Mouse (Mus musculus) neural tube, embryonic 12.5 days (tissue): Measurements from ENCODE around the gene Ifnar2. TPM values are rescaled to one million over a fixed set of nuclear protein-coding genes. Genes with fewer than 3 reads are reported as not detected.
"Not testable (repeated sequence)": the region's sequence is repeated elsewhere in the genome, so short reads cannot be mapped to it uniquely, and the experiment has no call there.

ENCODE experiments used
- ATAC-seq: fragments of 200-750 bp; cut with Nextera tagmentation; 2 replicates; pipeline ENCODE4 v1.8.0; 2017; ENCODE audit warnings: low read depth, mild to moderate bottlenecking, moderate TSS enrichment, moderate library complexity; ENCODE audit not compliant: low FRiP score
- H3K27ac ChIP-seq: fragments of 300-500 bp; sonication (generic); 2 replicates; pipeline ENCODE4 v1.5.1; 2016
- H3K27me3 ChIP-seq: fragments of 300-500 bp; sonication (generic); replicated peaks from 2 replicates; pipeline ENCODE4 v1.6.1; 2016; ENCODE audit warnings: mild to moderate bottlenecking
- H3K36me3 ChIP-seq: fragments of 300-500 bp; sonication (generic); 2 replicates; pipeline ENCODE4 v1.6.1; 2016; ENCODE audit warnings: mild to moderate bottlenecking
- H3K4me1 ChIP-seq: fragments of 300-500 bp; sonication (generic); 2 replicates; pipeline ENCODE4 v1.6.1; 2016
- H3K4me2 ChIP-seq: fragments of 300-500 bp; sonication (generic); replicated peaks from 2 replicates; pipeline ENCODE4 v1.6.1; 2016; ENCODE audit warnings: mild to moderate bottlenecking
- H3K4me3 ChIP-seq: fragments of 300-500 bp; sonication (generic); 2 replicates; pipeline ENCODE4 v1.5.1; 2016
- H3K9ac ChIP-seq: fragments of 300-500 bp; sonication (generic); 2 replicates; pipeline ENCODE4 v1.6.1; 2016; ENCODE audit warnings: mild to moderate bottlenecking
- H3K9me3 ChIP-seq: fragments of 300-500 bp; sonication (generic); 2 replicates; pipeline ENCODE4 v1.6.1; 2016; ENCODE audit warnings: mild to moderate bottlenecking
- WGBS: fragments of 180-500 bp; shearing (Covaris S2); methylation state at CpG from one replicate; pipeline ENCODE4 v1.1.7; 2016; 5-methylcytosine and 5-hydroxymethylcytosine counted together
- polyA plus RNA-seq: library from polyadenylated mRNA; unstranded; fragments of >200 nt; fragmentation: Nextera tagmentation; extraction: Ambion mirVana; gene quantifications from 2 replicates; pipeline ENCODE4 v1.2.1, GENCODE M21; 2016

Gene Ifnar2
- polyA plus RNA-seq, 1 experiment from 2014 or later = 35.4 TPM

DNA sequence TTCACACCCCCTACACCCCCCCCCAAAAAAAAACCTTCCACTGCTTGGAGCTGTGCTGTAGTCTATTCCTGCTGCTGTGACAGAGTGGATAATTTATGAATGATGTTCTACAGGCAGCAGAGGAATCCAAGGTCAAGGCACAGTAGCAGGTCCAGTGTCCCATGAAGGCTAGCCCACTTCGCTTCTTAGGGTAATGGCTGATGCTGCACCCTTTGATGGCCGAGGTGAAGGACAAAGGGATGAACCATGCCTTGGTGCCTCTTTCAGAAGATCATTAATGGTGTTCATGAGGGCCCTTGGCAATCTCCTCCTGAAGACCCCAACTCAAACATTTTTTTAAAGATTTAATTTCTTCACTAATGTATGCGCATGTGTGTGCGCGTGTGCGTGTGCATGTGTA, 43.8 kb downstream of the Ifnar2 start:
- WGBS = 97% methylated on average over 6 of the region's 6 CpGs
- Histone ChIP-seq H3K27ac (no peak overlapping the region), H3K36me3 (no peaks in the 10 kb centered on the region; the same call in 1 of the 2 replicates), H3K4me3 (no peak overlapping the region), H3K27me3 (no peaks in the 10 kb centered on the region), H3K4me1 (no peaks in the 10 kb centered on the region), H3K9me3 (no peaks in the 10 kb centered on the region), H3K4me2 (no peak overlapping the region), H3K9ac (no peak overlapping the region)
- ATAC-seq = no peak

DNA sequence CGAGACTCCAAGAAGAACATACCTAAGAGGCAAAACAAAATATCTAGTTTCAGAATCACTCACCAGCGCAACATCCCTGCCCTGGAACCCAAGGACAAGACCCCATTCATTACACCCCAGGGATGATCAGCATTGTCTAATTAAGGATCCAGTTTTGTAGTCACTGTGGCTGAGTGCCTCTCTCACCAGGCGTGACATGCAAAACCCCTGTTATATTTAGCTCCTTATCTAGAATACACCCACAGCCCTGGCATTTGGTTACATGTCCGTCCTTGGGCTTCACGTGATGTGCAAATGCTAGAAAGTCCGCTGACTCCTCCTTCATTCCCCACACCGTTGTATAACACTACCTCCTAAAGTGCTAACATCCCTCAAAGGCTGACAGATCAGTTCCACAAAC, 44.4 kb downstream of the Ifnar2 start:
- H3K27me3 ChIP-seq = no peaks in the 10 kb centered on the region
- WGBS = 88% methylated on average over 7 of the region's 7 CpGs
- H3K4me1 ChIP-seq = no peaks in the 10 kb centered on the region
- H3K4me2 ChIP-seq = no peak overlapping the region
- H3K9me3 ChIP-seq = no peaks in the 10 kb centered on the region
- no peak overlapping the region for H3K9ac ChIP-seq
- no peak for ATAC-seq
- no peak overlapping the region for H3K27ac ChIP-seq
- H3K4me3 ChIP-seq = no peak overlapping the region
- no peaks in the 10 kb centered on the region; the same call in 1 of the 2 replicates for H3K36me3 ChIP-seq

DNA sequence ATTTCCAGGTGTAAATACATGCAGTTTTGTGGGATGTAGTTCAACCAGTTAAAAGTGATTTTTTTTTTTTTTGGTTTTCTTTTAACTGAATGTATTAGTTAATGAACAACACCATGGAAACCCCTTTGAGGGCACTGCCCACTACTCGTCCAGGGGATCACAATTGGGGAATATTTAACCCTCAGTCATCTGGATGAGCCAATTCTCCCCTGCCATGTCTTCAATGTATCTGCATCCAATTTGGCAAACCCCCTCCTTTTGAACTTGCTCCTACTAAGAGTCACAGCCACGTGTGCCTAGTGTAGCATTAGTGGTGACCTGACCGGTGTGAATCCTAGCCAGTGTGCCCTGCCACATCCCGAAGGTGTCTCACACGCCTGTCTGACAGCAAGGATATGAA, 45.9 kb downstream of the Ifnar2 start:
- Histone ChIP-seq H3K36me3 (no peaks in the 10 kb centered on the region; the same call in 1 of the 2 replicates), H3K4me2 (no peak overlapping the region), H3K27ac (no peak overlapping the region), H3K9ac (no peak overlapping the region), H3K27me3 (no peaks in the 10 kb centered on the region), H3K4me1 (no peaks in the 10 kb centered on the region), H3K9me3 (no peaks in the 10 kb centered on the region), H3K4me3 (no peak overlapping the region)
- WGBS = 73% methylated on average over 5 of the region's 5 CpGs
- ATAC-seq = no peak

DNA sequence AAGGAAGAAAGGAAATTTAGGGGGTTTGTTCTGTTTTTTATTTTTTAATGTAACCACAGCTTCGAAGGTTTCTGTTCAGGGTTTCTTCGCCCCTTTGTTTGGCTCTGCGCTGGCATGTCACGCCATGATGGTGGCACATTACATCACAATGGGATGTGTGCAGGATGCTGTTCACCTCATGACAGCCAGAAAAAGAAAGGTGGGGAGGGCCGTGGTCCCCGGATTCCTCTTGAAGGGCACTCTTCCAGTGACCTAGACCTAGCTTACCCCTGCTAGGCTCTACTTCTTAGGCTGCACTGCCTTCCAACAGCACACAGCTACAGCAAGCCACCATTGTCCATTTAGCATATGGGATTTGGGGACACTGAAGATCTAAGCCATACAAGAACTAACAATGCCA, 53.2 kb downstream of the Ifnar2 start:
- H3K4me3 ChIP-seq = no peak overlapping the region
- no peaks in the 10 kb centered on the region for H3K9me3 ChIP-seq
- no peaks in the 10 kb centered on the region for H3K36me3 ChIP-seq
- no peaks in the 10 kb centered on the region for H3K4me1 ChIP-seq
- no peak overlapping the region for H3K9ac ChIP-seq
- no peak overlapping the region for H3K4me2 ChIP-seq
- ATAC-seq = no peak
- no peak overlapping the region for H3K27ac ChIP-seq
- H3K27me3 ChIP-seq = no peaks in the 10 kb centered on the region
- WGBS = 91% methylated on average over 6 of the region's 6 CpGs

DNA sequence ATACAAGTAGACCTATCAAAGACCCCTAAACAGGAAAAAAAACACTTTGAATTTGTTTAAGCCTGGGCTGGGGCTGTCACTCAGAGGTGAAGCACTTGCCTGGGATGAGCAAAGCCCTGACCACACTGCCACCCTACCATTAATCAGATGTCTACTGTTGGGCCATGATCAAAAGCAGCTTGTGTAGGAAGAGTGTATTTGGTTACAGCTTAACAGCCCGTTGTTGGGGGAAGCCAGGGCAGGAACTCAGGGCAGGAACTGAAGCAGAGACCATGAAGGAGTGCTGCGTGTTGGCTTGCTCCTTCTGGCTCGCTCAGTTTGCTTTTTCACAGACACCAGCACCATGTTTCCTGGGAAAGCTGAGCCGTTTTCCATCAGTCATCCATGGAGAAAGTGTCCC, 54.0 kb downstream of the Ifnar2 start:
- no peak overlapping the region for H3K4me3 ChIP-seq
- no peak overlapping the region for H3K4me2 ChIP-seq
- H3K27ac ChIP-seq = no peak overlapping the region
- no peaks in the 10 kb centered on the region for H3K9me3 ChIP-seq
- H3K9ac ChIP-seq = no peak overlapping the region
- no peaks in the 10 kb centered on the region for H3K27me3 ChIP-seq
- H3K36me3 ChIP-seq = no peaks in the 10 kb centered on the region
- no peak for ATAC-seq
- 86% methylated on average over 4 of the region's 4 CpGs for WGBS
- no peaks in the 10 kb centered on the region for H3K4me1 ChIP-seq

DNA sequence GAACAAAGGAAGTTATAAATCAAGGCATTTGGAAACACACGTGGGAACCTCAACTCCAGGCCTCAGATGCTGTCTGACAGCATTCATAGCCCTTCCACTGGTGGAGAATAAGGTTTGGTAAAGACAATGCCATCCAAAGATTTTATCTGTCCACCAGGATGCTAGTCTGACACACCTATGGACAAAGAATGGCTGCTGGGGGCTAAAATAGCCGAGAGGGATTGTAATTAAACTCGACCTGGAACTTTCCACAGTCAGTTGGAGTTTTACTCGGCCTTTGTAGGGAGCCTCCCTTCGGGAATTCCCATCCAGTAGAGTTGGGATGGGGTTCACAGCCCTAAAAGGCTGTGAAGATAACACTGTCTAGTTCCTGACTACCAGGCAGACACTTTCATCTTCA, 54.9 kb downstream of the Ifnar2 start:
- Histone ChIP-seq H3K4me2 (no peak overlapping the region), H3K4me1 (no peaks in the 10 kb centered on the region), H3K36me3 (no peaks in the 10 kb centered on the region), H3K4me3 (no peak overlapping the region), H3K27ac (no peak overlapping the region), H3K9me3 (no peaks in the 10 kb centered on the region), H3K27me3 (no peaks in the 10 kb centered on the region), H3K9ac (no peak overlapping the region)
- WGBS = 76% methylated on average over 5 of the region's 5 CpGs
- ATAC-seq = no peak

DNA sequence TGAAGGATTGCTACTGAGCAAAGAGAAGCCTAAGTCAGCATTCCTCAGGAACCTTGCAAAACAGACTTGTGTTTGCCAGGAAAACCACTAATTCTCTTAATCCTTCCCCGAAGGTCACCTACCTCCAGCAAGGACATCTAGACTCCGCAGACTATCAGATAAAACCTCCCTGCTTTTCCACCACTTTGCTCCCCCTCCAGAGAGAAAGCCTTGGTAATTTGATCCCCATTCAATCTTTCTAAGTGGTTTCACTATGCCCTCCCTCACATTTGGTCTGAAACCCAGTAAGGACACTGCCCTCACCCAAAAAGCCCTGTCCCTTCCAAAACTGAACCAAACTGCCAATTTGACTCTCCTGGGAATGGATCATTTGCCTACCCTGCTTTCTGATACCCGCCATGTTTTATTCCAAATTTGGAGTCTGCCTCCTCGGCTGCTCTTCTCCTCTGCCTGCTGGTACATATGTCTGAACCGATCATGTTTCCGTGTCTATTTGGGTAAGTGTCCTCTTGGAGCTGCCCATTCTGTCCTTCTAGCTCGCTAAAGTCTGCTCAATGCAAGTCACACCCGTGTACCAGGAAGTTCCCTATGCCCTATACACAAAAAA, 55.8 kb downstream of the Ifnar2 start:
- Histone ChIP-seq H3K4me2 (no peak overlapping the region), H3K36me3 (no peaks in the 10 kb centered on the region), H3K4me1 (no peaks in the 10 kb centered on the region), H3K27ac (no peak overlapping the region), H3K27me3 (no peaks in the 10 kb centered on the region), H3K9ac (no peak overlapping the region), H3K9me3 (no peaks in the 10 kb centered on the region), H3K4me3 (no peak overlapping the region)
- no peak for ATAC-seq
- WGBS = 80% methylated on average over 8 of the region's 8 CpGs

DNA sequence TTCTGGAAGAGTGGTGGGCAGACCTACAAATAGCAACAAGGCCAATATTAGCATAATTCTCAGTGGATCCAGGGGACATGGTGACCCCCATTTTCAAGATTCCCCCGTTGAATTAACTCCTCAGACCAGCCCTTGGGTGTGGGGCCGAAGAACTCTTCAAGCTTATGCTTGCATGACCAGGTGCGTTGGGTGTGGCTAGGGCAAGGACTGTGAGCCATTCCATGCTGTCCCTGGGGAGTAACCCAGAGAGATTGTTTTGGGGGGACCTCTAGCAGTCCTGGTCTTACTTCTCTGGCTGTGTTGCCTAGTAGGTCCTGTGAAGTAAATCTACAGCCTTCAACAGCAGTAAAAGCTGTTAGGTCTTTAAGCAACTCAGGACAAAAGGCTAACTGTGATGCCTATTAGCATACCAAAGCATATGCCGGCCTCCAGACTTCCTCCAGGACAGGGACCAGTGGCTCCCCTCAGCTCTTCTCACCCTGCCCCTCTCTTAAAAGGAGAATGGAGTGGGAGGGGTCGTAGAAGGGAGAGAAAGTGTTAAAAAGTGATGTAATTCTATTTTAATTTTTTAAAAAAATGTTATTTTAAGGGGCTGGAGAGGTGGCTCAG, 60.2 kb downstream of the Ifnar2 start:
- Histone ChIP-seq H3K4me3 (no peak overlapping the region), H3K9ac (no peak overlapping the region), H3K4me2 (no peak overlapping the region), H3K9me3 (no peaks in the 10 kb centered on the region), H3K27me3 (no peaks in the 10 kb centered on the region), H3K27ac (no peak overlapping the region), H3K4me1 (no peaks in the 10 kb centered on the region), H3K36me3 (no peaks in the 10 kb centered on the region)
- 24% methylated on average over 5 of the region's 5 CpGs for WGBS
- ATAC-seq = no peak

DNA sequence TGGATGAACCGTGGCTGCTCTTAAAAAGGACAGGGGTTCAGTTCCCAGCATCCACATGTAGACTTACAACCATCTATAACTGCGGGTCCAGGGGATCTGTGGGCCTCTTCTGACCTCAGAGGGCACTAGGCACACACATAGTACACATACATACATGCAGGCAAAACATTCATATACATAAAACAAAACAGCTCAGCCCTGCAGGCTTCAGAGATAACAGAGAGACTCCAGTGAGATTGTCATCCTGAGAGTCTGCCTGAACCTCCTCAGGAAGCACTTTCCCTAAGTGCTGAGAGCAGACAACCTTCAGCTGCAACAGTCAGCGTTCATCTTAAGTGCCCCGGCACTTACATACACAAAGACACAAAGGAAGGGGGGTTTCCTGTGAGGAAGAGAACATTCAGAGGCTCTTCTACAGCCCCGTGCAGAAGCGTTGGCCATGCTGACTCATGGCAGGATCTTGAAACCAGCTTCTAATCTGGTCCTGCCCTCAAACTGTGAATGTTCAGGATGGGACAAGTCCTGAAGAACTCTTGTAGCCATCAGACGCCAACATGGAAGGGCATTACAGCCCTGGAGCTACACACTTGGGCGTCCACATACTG, 60.8 kb downstream of the Ifnar2 start:
- Histone ChIP-seq H3K4me2 (no peak overlapping the region), H3K4me3 (no peak overlapping the region), H3K27ac (no peak overlapping the region), H3K9me3 (no peaks in the 10 kb centered on the region), H3K4me1 (no peaks in the 10 kb centered on the region), H3K9ac (no peak overlapping the region), H3K27me3 (no peaks in the 10 kb centered on the region), H3K36me3 (no peaks in the 10 kb centered on the region)
- no peak for ATAC-seq
- WGBS = 48% methylated on average over 8 of the region's 8 CpGs

DNA sequence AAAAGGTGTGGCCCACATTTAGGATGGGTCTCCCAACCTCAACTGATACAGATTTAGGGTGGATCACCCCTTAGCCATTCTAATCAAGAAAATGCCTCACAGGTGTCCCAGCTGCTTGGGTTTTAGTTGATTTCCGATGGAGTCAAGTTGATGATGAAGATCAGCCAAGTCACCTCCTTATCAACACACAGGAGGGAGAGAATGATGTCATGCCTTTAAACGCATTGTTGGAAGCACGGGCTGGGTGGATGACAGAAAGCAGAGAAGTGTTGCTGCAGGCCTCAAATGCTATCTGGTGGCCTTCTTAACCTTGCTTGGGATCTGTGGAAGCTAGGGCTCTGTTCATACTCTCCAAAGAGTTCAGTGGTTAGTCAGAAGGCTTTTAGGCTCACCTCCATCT, 61.5 kb downstream of the Ifnar2 start:
- H3K27ac ChIP-seq = no peak overlapping the region
- no peaks in the 10 kb centered on the region for H3K4me1 ChIP-seq
- whole genome bisulfite sequencing = 93% methylated on average over 3 of the region's 3 CpGs
- no peak overlapping the region for H3K9ac ChIP-seq
- no peaks in the 10 kb centered on the region for H3K27me3 ChIP-seq
- H3K9me3 ChIP-seq = no peaks in the 10 kb centered on the region
- no peak overlapping the region for H3K4me3 ChIP-seq
- no peaks in the 10 kb centered on the region for H3K36me3 ChIP-seq
- ATAC-seq = no peak
- no peak overlapping the region for H3K4me2 ChIP-seq

DNA sequence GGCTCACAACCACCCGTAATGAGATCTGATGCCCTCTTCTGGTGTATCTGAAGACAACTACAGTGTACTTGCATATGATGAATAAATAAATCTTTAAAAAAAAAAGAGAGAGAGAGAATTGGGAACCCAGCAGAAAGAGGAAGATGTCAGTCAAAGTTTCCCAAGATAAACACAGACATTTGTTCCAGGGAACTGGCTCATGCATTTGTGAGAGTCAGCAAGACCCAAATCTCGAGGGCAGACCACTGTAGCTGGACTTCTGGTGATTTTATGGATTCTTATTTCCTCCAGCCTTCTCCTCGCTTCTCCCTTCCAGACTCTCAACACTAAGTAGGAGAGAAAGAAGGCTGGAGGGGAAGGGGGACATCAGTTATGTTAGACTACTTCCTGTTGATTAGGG, 65.5 kb downstream of the Ifnar2 start:
- Histone ChIP-seq H3K36me3 (no peaks in the 10 kb centered on the region), H3K4me3 (no peak overlapping the region), H3K4me2 (no peak overlapping the region), H3K9me3 (no peaks in the 10 kb centered on the region), H3K4me1 (no peaks in the 10 kb centered on the region), H3K9ac (no peak overlapping the region), H3K27ac (no peak overlapping the region), H3K27me3 (no peaks in the 10 kb centered on the region)
- no peak for ATAC-seq
- WGBS = 86% methylated on average over 3 of the region's 3 CpGs

DNA sequence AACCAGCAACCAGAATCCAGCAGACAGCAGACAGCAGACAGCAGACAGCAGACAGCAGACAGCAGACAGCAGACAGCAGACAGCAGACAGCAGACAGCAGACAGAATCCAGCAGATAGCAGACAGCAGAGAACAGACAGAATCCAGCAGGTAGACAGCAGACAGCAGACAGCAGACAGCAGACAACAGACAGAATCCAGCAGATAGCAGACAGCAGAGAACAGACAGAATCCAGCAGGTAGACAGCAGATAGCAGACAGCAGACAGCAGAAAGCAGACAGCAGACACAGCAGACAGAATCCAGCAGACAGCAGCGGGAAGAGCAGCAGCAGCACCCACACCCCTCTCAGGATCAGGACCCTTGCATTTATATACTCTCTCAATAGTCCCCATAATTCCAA, 66.0 kb downstream of the Ifnar2 start:
- not testable (repeated sequence) for H3K36me3 ChIP-seq, H3K4me3 ChIP-seq, H3K27me3 ChIP-seq, H3K4me2 ChIP-seq, H3K9me3 ChIP-seq, H3K4me1 ChIP-seq, H3K27ac ChIP-seq, H3K9ac ChIP-seq, ATAC-seq
- 84% methylated on average over 1 of the region's 1 CpGs for WGBS

DNA sequence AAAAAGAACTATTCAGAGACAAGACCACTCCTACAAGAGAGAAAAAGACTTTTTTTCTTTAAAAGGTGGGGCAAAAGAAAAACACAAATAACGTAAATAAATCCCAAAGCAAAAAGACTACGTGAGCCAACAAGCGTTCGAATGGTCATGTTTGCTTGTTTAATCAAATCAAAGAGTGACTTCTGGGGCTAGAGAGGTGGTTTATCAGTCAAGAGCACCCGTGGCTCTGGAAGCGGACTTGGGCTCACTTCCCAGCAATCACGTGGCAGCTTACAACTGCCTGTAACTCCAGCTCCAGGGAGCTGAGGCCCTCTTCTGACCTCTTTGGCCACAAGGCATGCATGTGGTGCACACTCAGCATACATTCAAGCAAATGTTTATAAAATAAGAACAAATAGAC, 68.8 kb downstream of the Ifnar2 start:
- H3K9me3 ChIP-seq = no peaks in the 10 kb centered on the region
- no peak for ATAC-seq
- no peak overlapping the region for H3K9ac ChIP-seq
- WGBS = 68% methylated on average over 7 of the region's 7 CpGs
- no peaks in the 10 kb centered on the region for H3K36me3 ChIP-seq
- H3K27ac ChIP-seq = no peak overlapping the region
- no peaks in the 10 kb centered on the region for H3K4me1 ChIP-seq
- H3K4me3 ChIP-seq = no peak overlapping the region
- no peak overlapping the region for H3K4me2 ChIP-seq
- no peaks in the 10 kb centered on the region for H3K27me3 ChIP-seq
